ENCODE assay signal across 11 mouse cellular contexts in the genomic region with DNA sequence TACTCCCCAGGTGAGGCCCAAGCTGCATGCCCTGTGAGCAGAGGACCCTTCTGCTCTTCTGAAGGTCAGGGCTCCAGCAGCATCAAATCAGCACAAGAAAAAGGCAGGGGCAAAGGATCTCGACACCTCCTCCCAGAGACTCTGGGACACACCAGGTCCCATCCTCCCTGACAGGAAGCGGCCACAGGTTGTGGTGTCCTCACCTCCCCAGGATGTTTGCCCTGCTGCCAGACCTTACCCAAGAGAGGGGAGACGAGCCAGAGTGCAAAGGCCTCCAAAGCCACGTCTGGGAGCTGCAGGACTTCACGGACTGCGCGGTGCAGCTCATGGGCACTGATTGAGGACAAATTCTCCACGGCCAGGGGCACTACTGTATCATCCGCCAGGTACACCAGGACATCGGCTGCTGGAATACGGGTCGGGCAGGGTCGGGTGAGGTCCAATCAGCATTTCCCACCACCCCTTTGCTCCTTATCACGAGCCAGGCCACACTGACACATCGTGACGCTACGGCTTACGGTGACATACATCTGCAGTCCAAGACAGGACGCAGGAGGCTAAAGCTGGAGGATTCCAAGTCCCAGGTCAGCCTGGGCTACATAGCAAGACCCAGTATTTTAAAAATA. TPM values are rescaled to one million over a fixed set of nuclear protein-coding genes. Genes with fewer than 3 reads are reported as not detected.
DNase-seq lines count a peak whose midpoint lies in the region; ATAC-seq and TF ChIP-seq lines count a peak whose summit lies in the region.
"Had no signal": no experiment of that assay in that cellular context is flagged by ENCODE, and none has a peak within 500 bp of the region (broad histone marks: within the 10 kb centered on the region; RNA-seq: fewer than 3 reads in every experiment).

No protein-coding gene starts in this region.

- H3K9me3 ChIP-seq in hindbrain, embryonic 10.5 days = no peaks in the 10 kb centered on the region
- H3K9me3 ChIP-seq in hindbrain, postnatal 0 days (ENCODE audit: low read length) = no peaks in the 10 kb centered on the region
- H3K9me3 ChIP-seq in midbrain, embryonic 10.5 days (replicated peaks) = no peaks in the 10 kb centered on the region
- no peaks in the 10 kb centered on the region for H3K9me3 ChIP-seq in midbrain, postnatal 0 days (ENCODE audit: low read length)
- H3K9me3 ChIP-seq in limb, embryonic 10.5 days (replicated peaks) = no peaks in the 10 kb centered on the region
- no peaks in the 10 kb centered on the region for H3K9me3 ChIP-seq in stomach, embryonic 15.5 days
- H3K9me3 ChIP-seq: G1E had no signal

- 0 out of 2 replicates have a peak overlapping the region, but pooled peaks have one; percentile 7 for H3K4me3 ChIP-seq in hindbrain, embryonic 10.5 days
- no peak overlapping the region for H3K4me3 ChIP-seq in hindbrain, postnatal 0 days (ENCODE audit: low read length)
- 0 out of 2 replicates have a peak overlapping the region, but pooled peaks have one; percentile 9 for H3K4me3 ChIP-seq in midbrain, embryonic 10.5 days
- H3K4me3 ChIP-seq in midbrain, postnatal 0 days (ENCODE audit: low read depth, low read length) = no peak overlapping the region
- 0 out of 2 replicates have a peak overlapping the region, but pooled peaks have one; percentile 6 for H3K4me3 ChIP-seq in limb, embryonic 10.5 days
- 0 out of 2 replicates have a peak overlapping the region, but pooled peaks have one; percentile 84 for H3K4me3 ChIP-seq in stomach, embryonic 15.5 days (replicated peaks)

- no peaks in the 10 kb centered on the region; the same call in 1 of the 2 replicates for H3K27me3 ChIP-seq in hindbrain, embryonic 10.5 days (ENCODE audit: insufficient read depth, poor library complexity, severe bottlenecking)
- no peaks in the 10 kb centered on the region for H3K27me3 ChIP-seq in hindbrain, postnatal 0 days (ENCODE audit: insufficient read depth, low read length)
- H3K27me3 ChIP-seq in midbrain, embryonic 10.5 days (ENCODE audit: low read depth, poor library complexity, severe bottlenecking) = no peaks in the 10 kb centered on the region
- H3K27me3 ChIP-seq in midbrain, postnatal 0 days (ENCODE audit: insufficient read depth, low read length) = no peaks in the 10 kb centered on the region
- no peaks in the 10 kb centered on the region for H3K27me3 ChIP-seq in limb, embryonic 10.5 days (ENCODE audit: low read depth, poor library complexity, severe bottlenecking)
- no peaks in the 10 kb centered on the region for H3K27me3 ChIP-seq in stomach, embryonic 15.5 days (replicated peaks)

- ATAC-seq in hindbrain, postnatal 0 days = no peak
- no peak for ATAC-seq in midbrain, postnatal 0 days (ENCODE audit: low FRiP score)
- no peak for ATAC-seq in stomach, embryonic 15.5 days (ENCODE audit: insufficient read depth, low FRiP score, low read depth)

- H3K4me2 ChIP-seq in hindbrain, postnatal 0 days (ENCODE audit: low read depth, low read length) = no peak overlapping the region
- no peak overlapping the region for H3K4me2 ChIP-seq in midbrain, postnatal 0 days (ENCODE audit: low read depth, low read length, poor library complexity, severe bottlenecking)
- H3K4me2 ChIP-seq in stomach, embryonic 15.5 days = peak overlapping the region; percentile 85; the same call in 1 of the 2 replicates

- 0 out of 2 replicates have a peak overlapping the region, but pooled peaks have one; percentile 18 for H3K27ac ChIP-seq in hindbrain, embryonic 10.5 days
- H3K27ac ChIP-seq in hindbrain, postnatal 0 days = no peak overlapping the region
- no peak overlapping the region for H3K27ac ChIP-seq in midbrain, embryonic 10.5 days (replicated peaks)
- H3K27ac ChIP-seq in midbrain, postnatal 0 days (ENCODE audit: low read depth, low read length) = no peak overlapping the region
- peak overlapping the region; percentile 30; the same call in 1 of the 2 replicates for H3K27ac ChIP-seq in limb, embryonic 10.5 days
- H3K27ac ChIP-seq in stomach, embryonic 15.5 days = no peak overlapping the region

- peaks cover 43% of the 10 kb centered on the region for H3K36me3 ChIP-seq in hindbrain, embryonic 10.5 days
- peaks cover 8% of the 10 kb centered on the region; the same call in 1 of the 2 replicates for H3K36me3 ChIP-seq in hindbrain, postnatal 0 days (ENCODE audit: insufficient read depth, low read length)
- H3K36me3 ChIP-seq in midbrain, embryonic 10.5 days = peaks cover 45% of the 10 kb centered on the region
- H3K36me3 ChIP-seq in midbrain, postnatal 0 days (ENCODE audit: insufficient read depth, low read length) = peaks cover 13% of the 10 kb centered on the region
- peaks cover 44% of the 10 kb centered on the region for H3K36me3 ChIP-seq in limb, embryonic 10.5 days
- H3K36me3 ChIP-seq in stomach, embryonic 15.5 days = 0 out of 2 replicates have a peak, but pooled peaks cover 5% of the 10 kb centered on the region

- no peak overlapping the region for H3K9ac ChIP-seq in hindbrain, postnatal 0 days (replicated peaks; ENCODE audit: low read length)
- H3K9ac ChIP-seq in midbrain, postnatal 0 days (replicated peaks; ENCODE audit: low read length, poor library complexity, severe bottlenecking) = no peak overlapping the region; the same call in 1 of the 2 replicates
- H3K9ac ChIP-seq in stomach, embryonic 15.5 days = no peak overlapping the region

- 90% methylated on average over 19 of the region's 19 CpGs for WGBS in hindbrain, embryonic 10.5 days
- WGBS in hindbrain, postnatal 0 days = 88% methylated on average over 19 of the region's 19 CpGs
- WGBS in midbrain, embryonic 10.5 days = 91% methylated on average over 19 of the region's 19 CpGs
- 94% methylated on average over 19 of the region's 19 CpGs for WGBS in midbrain, postnatal 0 days
- WGBS in limb, embryonic 10.5 days = 87% methylated on average over 19 of the region's 19 CpGs
- WGBS in stomach, embryonic 15.5 days = 80% methylated on average over 19 of the region's 19 CpGs

- DNase-seq in hindbrain, embryonic 10.5 days (ENCODE audit: low spot score) = no peak
- no peak for DNase-seq in hindbrain, postnatal 0 days (ENCODE audit: low spot score)
- no peak for DNase-seq in midbrain, embryonic 10.5 days (ENCODE audit: low spot score)
- no peak for DNase-seq in midbrain, postnatal 0 days (ENCODE audit: low spot score)
- no peak for DNase-seq in limb, embryonic 10.5 days (ENCODE audit: low spot score)
- no peak for DNase-seq in right cerebral cortex, adult 2 months (ENCODE audit: low spot score in 2 of 2)
- no peak for DNase-seq in spleen, adult 12 weeks (ENCODE audit: low spot score)
- DNase-seq: cerebellum, adult 9-10 months; right cerebral cortex, postnatal 14 days had no signal

- H3K4me1 ChIP-seq in hindbrain, embryonic 10.5 days (replicated peaks) = peaks cover 64% of the 10 kb centered on the region
- H3K4me1 ChIP-seq in hindbrain, postnatal 0 days (ENCODE audit: insufficient read depth, low read length) = peaks cover 14% of the 10 kb centered on the region
- peaks cover 59% of the 10 kb centered on the region for H3K4me1 ChIP-seq in midbrain, embryonic 10.5 days
- peaks cover 10% of the 10 kb centered on the region for H3K4me1 ChIP-seq in midbrain, postnatal 0 days (ENCODE audit: insufficient read depth, low read length)
- peaks cover 58% of the 10 kb centered on the region for H3K4me1 ChIP-seq in limb, embryonic 10.5 days
- H3K4me1 ChIP-seq in stomach, embryonic 15.5 days = peaks cover 42% of the 10 kb centered on the region

- TF ChIP-seq CTCF in hindbrain, postnatal 0 days (IDR thresholded peaks at IDR 0.05; ENCODE audit: low read depth) = no peak
- TF ChIP-seq CTCF in midbrain, postnatal 0 days (IDR thresholded peaks at IDR 0.05) = no peak

RNA-seq across cellular contexts. Expression of gene Frmd8, which starts 2.0 kb away (rescaled TPM):
- 37.2 and 37.8 TPM in 2 replicates for polyA plus RNA-seq in hindbrain, embryonic 10.5 days (2016; fragmentation: Nextera tagmentation; extraction: Ambion mirVana)
- 19.8 and 43.2 TPM in 2 replicates for total RNA-seq in hindbrain, postnatal 0 days (2014; rRNA removed)
- 12.5 and 13.7 TPM in 2 replicates for polyA plus RNA-seq in hindbrain, postnatal 0 days (2015; fragmentation: Nextera tagmentation; extraction: Ambion mirVana)
- 33.8 and 34.9 TPM in 2 replicates for polyA plus RNA-seq in midbrain, embryonic 10.5 days (2016; fragmentation: Nextera tagmentation; extraction: Ambion mirVana)
- total RNA-seq in midbrain, postnatal 0 days (2014; rRNA removed) = 11.2 and 19.1 TPM in 2 replicates
- 11.2 and 11.7 TPM in 2 replicates for polyA plus RNA-seq in midbrain, postnatal 0 days (2015; fragmentation: Nextera tagmentation; extraction: Ambion mirVana)
- 43.5 and 48.7 TPM in 2 replicates for polyA plus RNA-seq in limb, embryonic 10.5 days (2016; fragmentation: Nextera tagmentation; extraction: Ambion mirVana)
- 25.3 and 27.7 TPM in 2 replicates for polyA plus RNA-seq in stomach, embryonic 15.5 days (2015; fragmentation: Nextera tagmentation; extraction: Ambion mirVana)

RNA-seq across cellular contexts. Expression of gene Slc25a45, which starts 4.6 kb away (rescaled TPM):
- polyA plus RNA-seq in hindbrain, embryonic 10.5 days (2016; fragmentation: Nextera tagmentation; extraction: Ambion mirVana) = 2.8 TPM in 2 replicates
- total RNA-seq in hindbrain, postnatal 0 days (2014; rRNA removed) = 2.1 and 6.0 TPM in 2 replicates
- 1.8 and 2.8 TPM in 2 replicates for polyA plus RNA-seq in hindbrain, postnatal 0 days (2015; fragmentation: Nextera tagmentation; extraction: Ambion mirVana)
- polyA plus RNA-seq in midbrain, embryonic 10.5 days (2016; fragmentation: Nextera tagmentation; extraction: Ambion mirVana) = 2.3 and 2.6 TPM in 2 replicates
- total RNA-seq in midbrain, postnatal 0 days (2014; rRNA removed) = 3.7 and 4.8 TPM in 2 replicates
- 2.1 and 2.7 TPM in 2 replicates for polyA plus RNA-seq in midbrain, postnatal 0 days (2015; fragmentation: Nextera tagmentation; extraction: Ambion mirVana)
- polyA plus RNA-seq in limb, embryonic 10.5 days (2016; fragmentation: Nextera tagmentation; extraction: Ambion mirVana) = 1.8 TPM in 2 replicates
- polyA plus RNA-seq in stomach, embryonic 15.5 days (2015; fragmentation: Nextera tagmentation; extraction: Ambion mirVana) = 5.5 TPM in 2 replicates

RNA-seq across cellular contexts. Expression of gene Tigd3, which starts 20.9 kb away (rescaled TPM):
- polyA plus RNA-seq in hindbrain, embryonic 10.5 days (2016; fragmentation: Nextera tagmentation; extraction: Ambion mirVana) = 9.9 and 11.3 TPM in 2 replicates
- total RNA-seq in hindbrain, postnatal 0 days (2014; rRNA removed) = 7.5 and 10.1 TPM in 2 replicates
- polyA plus RNA-seq in hindbrain, postnatal 0 days (2015; fragmentation: Nextera tagmentation; extraction: Ambion mirVana) = 7.1 and 7.5 TPM in 2 replicates
- 9.5 and 10.8 TPM in 2 replicates for polyA plus RNA-seq in midbrain, embryonic 10.5 days (2016; fragmentation: Nextera tagmentation; extraction: Ambion mirVana)
- 9.0 and 11.4 TPM in 2 replicates for total RNA-seq in midbrain, postnatal 0 days (2014; rRNA removed)
- polyA plus RNA-seq in midbrain, postnatal 0 days (2015; fragmentation: Nextera tagmentation; extraction: Ambion mirVana) = 10.6 and 10.9 TPM in 2 replicates
- 5.2 and 5.9 TPM in 2 replicates for polyA plus RNA-seq in limb, embryonic 10.5 days (2016; fragmentation: Nextera tagmentation; extraction: Ambion mirVana)
- 2.3 and 2.4 TPM in 2 replicates for polyA plus RNA-seq in stomach, embryonic 15.5 days (2015; fragmentation: Nextera tagmentation; extraction: Ambion mirVana)

RNA-seq across cellular contexts. Expression of gene Dpf2, which starts 39.8 kb away (rescaled TPM):
- polyA plus RNA-seq in hindbrain, embryonic 10.5 days (2016; fragmentation: Nextera tagmentation; extraction: Ambion mirVana) = 225 TPM in 2 replicates
- 61.7 and 77.4 TPM in 2 replicates for total RNA-seq in hindbrain, postnatal 0 days (2014; rRNA removed)
- polyA plus RNA-seq in hindbrain, postnatal 0 days (2015; fragmentation: Nextera tagmentation; extraction: Ambion mirVana) = 69.5 and 70.2 TPM in 2 replicates
- 242 and 245 TPM in 2 replicates for polyA plus RNA-seq in midbrain, embryonic 10.5 days (2016; fragmentation: Nextera tagmentation; extraction: Ambion mirVana)
- total RNA-seq in midbrain, postnatal 0 days (2014; rRNA removed) = 52.9 and 84.7 TPM in 2 replicates
- polyA plus RNA-seq in midbrain, postnatal 0 days (2015; fragmentation: Nextera tagmentation; extraction: Ambion mirVana) = 57.7 and 61.0 TPM in 2 replicates
- polyA plus RNA-seq in limb, embryonic 10.5 days (2016; fragmentation: Nextera tagmentation; extraction: Ambion mirVana) = 223 and 240 TPM in 2 replicates
- 98.7 and 118 TPM in 2 replicates for polyA plus RNA-seq in stomach, embryonic 15.5 days (2015; fragmentation: Nextera tagmentation; extraction: Ambion mirVana)

RNA-seq across cellular contexts. Expression of gene Cdc42ep2, which starts 51.6 kb away (rescaled TPM):
- 2.0 and 2.9 TPM in 2 replicates for polyA plus RNA-seq in hindbrain, embryonic 10.5 days (2016; fragmentation: Nextera tagmentation; extraction: Ambion mirVana)
- total RNA-seq in hindbrain, postnatal 0 days (2014; rRNA removed) = 22.0 and 28.0 TPM in 2 replicates
- polyA plus RNA-seq in hindbrain, postnatal 0 days (2015; fragmentation: Nextera tagmentation; extraction: Ambion mirVana) = 17.4 and 18.0 TPM in 2 replicates
- polyA plus RNA-seq in midbrain, embryonic 10.5 days (2016; fragmentation: Nextera tagmentation; extraction: Ambion mirVana) = 1.8 and 2.2 TPM in 2 replicates
- total RNA-seq in midbrain, postnatal 0 days (2014; rRNA removed) = 20.6 and 28.4 TPM in 2 replicates
- polyA plus RNA-seq in midbrain, postnatal 0 days (2015; fragmentation: Nextera tagmentation; extraction: Ambion mirVana) = 19.2 and 20.9 TPM in 2 replicates
- 1.3 and 1.7 TPM in 2 replicates for polyA plus RNA-seq in limb, embryonic 10.5 days (2016; fragmentation: Nextera tagmentation; extraction: Ambion mirVana)
- 9.6 and 11.0 TPM in 2 replicates for polyA plus RNA-seq in stomach, embryonic 15.5 days (2015; fragmentation: Nextera tagmentation; extraction: Ambion mirVana)

Comparison
In these comparisons a context has a peak if more than half of its experiments do, and no peak if none do; other contexts are left out.
1. H3K27ac ChIP-seq: peak in hindbrain, embryonic 10.5 days (single experiment) and limb, embryonic 10.5 days (single experiment); none in hindbrain, postnatal 0 days (single experiment), midbrain, embryonic 10.5 days (single experiment), midbrain, postnatal 0 days (single experiment) and stomach, embryonic 15.5 days (single experiment).
2. H3K4me3 ChIP-seq: peak in hindbrain, embryonic 10.5 days (single experiment), midbrain, embryonic 10.5 days (single experiment), limb, embryonic 10.5 days (single experiment) and stomach, embryonic 15.5 days (single experiment); none in hindbrain, postnatal 0 days (single experiment) and midbrain, postnatal 0 days (single experiment).